Mouse (Mus musculus): ENCODE results near the gene Insr.
"Not testable (repeated sequence)": the region's sequence is repeated elsewhere in the genome, so short reads cannot be mapped to it uniquely, and the experiment has no call there.

Insr gene

GRCm38 (mm10) chr8:3191006-3191405 lies 88.4 kb downstream of the Insr start:
- no peak for DNase-seq (ENCODE audit: low spot score in 2 of 2)

- peak; percentile 78 to 82 for DNase-seq (ENCODE audit: low spot score in 2 of 2)
Measured at GRCm38 (mm10) chr8:3187456-3187855, 92.0 kb downstream of the Insr start.

- no peak for DNase-seq (ENCODE audit: low spot score in 2 of 2)
Measured at GRCm38 (mm10) chr8:3179930-3180329, 99.5 kb downstream of the Insr start.

GRCm38 (mm10) chr8:3177440-3177839 lies 102.0 kb downstream of the Insr start:
- no peak for DNase-seq (ENCODE audit: low spot score in 2 of 2)

- DNase-seq (ENCODE audit: low spot score in 2 of 2): no peak
Measured at GRCm38 (mm10) chr8:3172246-3172645, 107.2 kb downstream of the Insr start.

GRCm38 (mm10) chr8:3146506-3146905 lies 132.9 kb downstream of the Insr start:
- DNase-seq (ENCODE audit: low spot score in 2 of 2): no peak

GRCm38 (mm10) chr8:3100416-3100815 lies 179.0 kb downstream of the Insr start:
- not testable (repeated sequence) for DNase-seq (ENCODE audit: low spot score in 2 of 2)
